Mouse (Mus musculus) retina, embryonic 14.5 days (tissue): ENCODE measurements at regions not wholly inside any gene's neighbourhood (a gene's known extent, or its start where the extent isn't known, plus 50 kb on each side); places are given as distances from the start of the nearest gene placed in this dataset.

ENCODE experiments used
- DNase-seq: peaks from one replicate; pipeline ENCODE4 v3.0.0-alpha.2; 2015; ENCODE audit warnings: low spot score

GRCm38 (mm10) chr3:17772886-17773285 lies 175.3 kb upstream of the Cypt12 start:
- DNase-seq: no peak

GRCm38 (mm10) chr3:17779152-17779551 lies 169.1 kb upstream of the Cypt12 start:
- no peak for DNase-seq

- no peak for DNase-seq
These were observed 164.1 kb upstream of the Cypt12 start for GRCm38 (mm10) chr3:17784076-17784475.

- no peak for DNase-seq
These were observed 163.6 kb upstream of the Cypt12 start for GRCm38 (mm10) chr3:17784587-17784986.

GRCm38 (mm10) chr3:17785106-17786022 lies 162.8 kb upstream of the Cypt12 start:
- peak; percentile 89 for DNase-seq

- no peak for DNase-seq
These were observed 162.0 kb upstream of the Cypt12 start for GRCm38 (mm10) chr3:17786023-17786720.

- DNase-seq: peak; percentile 77
These were observed 161.3 kb upstream of the Cypt12 start for GRCm38 (mm10) chr3:17786721-17787442.

GRCm38 (mm10) chr3:17787443-17788333 lies 160.5 kb upstream of the Cypt12 start:
- peak; percentile 57 for DNase-seq

- peak; percentile 50 for DNase-seq
These were observed 159.9 kb upstream of the Cypt12 start for GRCm38 (mm10) chr3:17788334-17788720.

- DNase-seq: peak; percentile 49
These were observed 159.4 kb upstream of the Cypt12 start for GRCm38 (mm10) chr3:17788778-17789299.

- DNase-seq: peak; percentile 78
These were observed 158.6 kb upstream of the Cypt12 start for GRCm38 (mm10) chr3:17789454-17790196.

- peak; percentile 63 for DNase-seq
These were observed 157.9 kb upstream of the Cypt12 start for GRCm38 (mm10) chr3:17790331-17790730.

GRCm38 (mm10) chr3:17790816-17791215 lies 157.4 kb upstream of the Cypt12 start:
- DNase-seq: peak; percentile 53

- peak; percentile 55 for DNase-seq
These were observed 156.6 kb upstream of the Cypt12 start for GRCm38 (mm10) chr3:17791381-17792320.

- DNase-seq: peak; percentile 48
These were observed 155.6 kb upstream of the Cypt12 start for GRCm38 (mm10) chr3:17792537-17793039.

GRCm38 (mm10) chr3:17793646-17794250 lies 154.5 kb upstream of the Cypt12 start:
- DNase-seq: peak; percentile 85

GRCm38 (mm10) chr3:17794251-17795061 lies 153.8 kb upstream of the Cypt12 start:
- DNase-seq: peak; percentile 72
